Mouse (Mus musculus) bone marrow macrophage, adult 2 months (primary cell): ENCODE data around the gene Shank3. TPM values are rescaled to one million over a fixed set of nuclear protein-coding genes. Genes with fewer than 3 reads are reported as not detected.

Experiments
- H3K27ac ChIP-seq: 2 replicates; pipeline ENCODE4 v1.5.1; 2012; ENCODE audit warnings: low read depth, low read length; ENCODE audit not compliant: insufficient read depth
- H3K4me1 ChIP-seq: 2 replicates; pipeline ENCODE4 v1.6.1; 2012; ENCODE audit warnings: low read length; ENCODE audit not compliant: control insufficient read depth, insufficient read depth
- H3K4me3 ChIP-seq: 2 replicates; pipeline ENCODE4 v1.5.1; 2012; ENCODE audit warnings: mild to moderate bottlenecking, low read length, moderate library complexity; ENCODE audit not compliant: insufficient read depth
- CTCF ChIP-seq: IDR thresholded peaks from 2 replicates; pipeline ENCODE4 v1.5.1; 2012; ENCODE audit warnings: low read depth, mild to moderate bottlenecking, low read length, moderate library complexity
- POLR2A ChIP-seq: IDR thresholded peaks from 2 replicates; pipeline ENCODE4 v1.6.1; 2012; ENCODE audit warnings: mild to moderate bottlenecking, low read depth, low read length, borderline replicate concordance
- polyA plus RNA-seq: library from polyadenylated mRNA; stranded (reverse); fragments of >200 nt; gene quantifications from 2 replicates; pipeline ENCODE4 v1.2.4, GENCODE M21; 2012; ENCODE audit not compliant: missing spikeins, insufficient read depth, insufficient read length

Gene Shank3
- polyA plus RNA-seq, 1 experiment, result not detected

DNA sequence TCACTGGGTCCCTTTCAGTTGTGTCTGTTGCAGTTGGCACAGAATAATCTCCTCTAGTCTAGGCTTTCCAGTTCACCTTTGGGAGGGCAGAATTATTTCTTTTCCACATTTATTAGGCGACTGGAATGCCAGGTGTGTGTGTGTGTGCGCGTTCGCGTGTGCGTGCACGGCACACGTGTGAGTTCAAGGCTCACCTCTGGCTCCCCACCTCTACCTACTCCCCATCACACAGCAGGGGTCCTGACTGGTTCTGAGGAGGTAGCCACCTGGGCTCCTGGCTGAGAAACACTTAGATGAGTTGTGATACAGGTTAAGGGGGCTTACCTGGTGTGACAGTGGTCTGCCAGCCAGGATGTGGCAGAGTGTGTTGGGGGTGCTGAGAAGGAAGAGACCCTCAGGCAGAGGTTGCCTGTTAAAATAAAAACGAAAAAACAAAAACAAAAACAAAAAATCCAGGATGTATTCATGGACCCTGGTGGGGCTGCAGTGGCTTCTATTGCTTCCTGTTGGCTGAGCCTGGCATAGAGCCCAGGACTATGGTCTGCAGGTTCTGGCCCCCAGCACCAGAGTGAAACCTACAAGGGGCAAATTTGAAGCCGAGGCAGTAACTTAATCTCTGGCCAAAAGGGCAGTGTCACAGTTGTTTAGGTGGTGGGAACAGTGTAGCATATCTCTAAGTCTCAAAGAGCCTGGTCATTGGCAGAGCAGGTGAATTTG is 23.3 kb downstream of the Shank3 start:
- H3K4me1 ChIP-seq, result no peaks in the 10 kb centered on the region
- no peak overlapping the region for H3K4me3 ChIP-seq
- H3K27ac ChIP-seq, result no peak overlapping the region
- TF ChIP-seq CTCF, result no peak
- no peak for TF ChIP-seq POLR2A

DNA sequence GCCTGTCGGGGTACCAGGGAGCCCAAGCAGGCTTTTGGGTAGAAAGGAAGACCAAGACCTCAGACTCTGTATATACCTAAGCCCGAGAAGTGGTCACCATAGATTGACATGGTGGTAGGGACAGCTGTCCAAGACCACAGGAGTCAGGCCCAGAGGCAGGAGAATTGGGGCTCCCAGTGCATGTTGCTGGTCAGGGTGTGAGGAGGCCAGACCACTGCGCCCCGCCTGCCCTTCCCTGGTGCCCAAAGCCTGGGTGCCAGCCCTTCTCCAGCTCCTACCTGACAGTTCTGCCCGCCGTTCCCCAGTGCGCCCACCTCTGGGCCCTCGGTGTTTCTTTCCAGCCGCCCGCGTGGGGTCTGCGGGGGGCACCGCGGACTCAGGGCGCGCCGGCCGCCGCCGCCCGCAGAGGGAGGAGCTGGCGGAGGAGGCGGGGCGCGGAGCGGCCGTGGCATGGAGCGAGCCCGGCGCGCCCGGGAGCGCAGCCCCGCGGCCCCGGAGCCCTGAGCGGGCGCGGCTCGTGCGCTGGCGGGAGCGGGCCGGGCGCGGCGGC is 23.9 kb downstream of the Shank3 start:
- TF ChIP-seq CTCF (no peak), POLR2A (no peak)
- Histone ChIP-seq H3K4me1 (no peaks in the 10 kb centered on the region), H3K4me3 (no peak overlapping the region), H3K27ac (no peak overlapping the region)

DNA sequence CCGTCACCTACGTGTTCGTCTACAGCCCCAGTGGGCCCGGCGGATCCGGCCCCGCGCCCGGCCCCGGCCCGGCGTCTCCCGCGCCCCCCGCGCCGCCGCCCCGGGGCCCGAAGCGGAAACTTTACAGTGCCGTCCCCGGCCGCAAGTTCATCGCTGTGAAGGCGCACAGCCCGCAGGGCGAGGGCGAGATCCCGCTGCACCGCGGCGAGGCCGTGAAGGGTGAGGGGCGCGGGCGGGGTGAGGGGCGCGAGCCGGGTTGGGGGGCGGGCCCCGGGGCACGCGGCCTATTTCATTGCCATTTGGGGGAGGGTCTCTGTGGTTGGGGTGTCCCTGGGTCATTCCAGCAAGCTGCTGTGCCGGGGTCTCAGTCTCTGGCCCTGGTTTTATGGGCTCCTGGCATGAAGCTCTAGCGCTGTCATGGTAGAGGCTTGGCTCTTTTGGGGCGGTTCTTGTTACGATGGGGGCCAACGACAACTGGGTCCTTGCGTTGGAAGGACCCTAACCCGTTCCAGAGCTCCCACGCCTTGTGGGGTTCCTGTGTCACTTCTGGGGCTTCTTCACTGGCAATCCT is 24.7 kb downstream of the Shank3 start:
- H3K4me1 ChIP-seq, result no peaks in the 10 kb centered on the region
- no peak for TF ChIP-seq POLR2A
- no peak for TF ChIP-seq CTCF
- H3K4me3 ChIP-seq, result no peak overlapping the region
- no peak overlapping the region for H3K27ac ChIP-seq

DNA sequence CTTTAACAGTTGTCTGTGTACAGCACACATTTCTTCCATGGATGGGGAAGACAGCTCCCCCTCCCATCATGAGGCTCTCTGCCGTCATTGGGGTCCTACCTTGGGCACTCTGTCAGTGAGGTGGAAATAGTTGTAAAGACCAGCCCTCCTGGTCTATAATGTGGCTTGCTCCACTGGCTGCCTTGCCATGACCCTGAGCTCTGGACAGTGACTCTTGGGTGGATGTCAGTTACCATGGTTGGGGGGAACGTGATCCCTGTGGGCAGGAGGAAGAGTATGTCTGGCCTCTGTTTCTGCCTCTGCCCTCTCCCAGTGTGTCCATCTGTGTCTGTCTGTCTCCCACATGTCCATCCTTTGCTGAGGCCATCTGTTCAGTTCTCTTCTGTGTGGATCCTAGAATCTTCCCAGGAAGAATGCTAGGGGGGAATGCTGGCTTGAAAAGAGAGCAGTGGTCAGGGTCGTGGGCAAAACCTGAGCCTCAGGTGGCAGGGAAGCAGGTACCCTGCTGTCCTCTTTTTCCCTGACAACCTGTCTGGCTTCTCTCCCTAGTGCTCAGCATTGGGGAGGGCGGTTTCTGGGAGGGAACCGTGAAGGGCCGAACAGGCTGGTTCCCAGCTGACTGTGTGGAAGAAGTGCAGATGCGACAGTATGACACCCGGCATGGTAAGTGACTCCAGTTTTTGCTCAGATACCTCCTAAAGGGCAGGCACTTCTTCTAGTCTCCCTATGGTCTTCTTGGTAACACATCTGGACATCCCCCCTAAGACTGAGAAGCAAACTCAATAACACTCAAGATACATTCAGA is 25.4 kb downstream of the Shank3 start:
- H3K27ac ChIP-seq, result no peak overlapping the region
- TF ChIP-seq POLR2A, result no peak
- TF ChIP-seq CTCF, result no peak
- H3K4me1 ChIP-seq, result no peaks in the 10 kb centered on the region

DNA sequence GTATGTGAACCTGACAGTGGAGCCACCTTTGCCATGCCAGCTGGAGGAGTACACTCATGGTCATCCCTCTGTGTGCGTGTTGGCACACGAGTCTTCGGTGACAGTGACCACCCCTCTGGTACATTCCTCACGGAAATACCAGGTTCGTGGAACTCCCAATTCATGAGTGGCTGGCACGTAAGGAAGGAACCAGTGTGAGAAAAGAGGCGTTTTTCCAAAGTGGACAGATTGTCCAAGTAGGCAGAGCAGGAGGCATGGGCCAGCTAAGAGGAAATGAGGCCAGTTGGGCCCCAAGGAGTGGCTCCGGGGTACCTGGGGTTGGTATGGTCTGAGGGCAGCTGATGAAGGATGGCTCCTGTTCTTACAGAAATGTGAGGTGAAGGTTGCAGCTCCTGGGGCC is 26.0 kb downstream of the Shank3 start:
- TF ChIP-seq POLR2A (no peak), CTCF (no peak)
- H3K4me1 ChIP-seq, result no peaks in the 10 kb centered on the region
- H3K27ac ChIP-seq, result no peak overlapping the region
- no peak overlapping the region for H3K4me3 ChIP-seq

More for the DNA sequence above, 25.4 kb downstream of the Shank3 start:
- H3K4me3 ChIP-seq, result no peak overlapping the region

DNA sequence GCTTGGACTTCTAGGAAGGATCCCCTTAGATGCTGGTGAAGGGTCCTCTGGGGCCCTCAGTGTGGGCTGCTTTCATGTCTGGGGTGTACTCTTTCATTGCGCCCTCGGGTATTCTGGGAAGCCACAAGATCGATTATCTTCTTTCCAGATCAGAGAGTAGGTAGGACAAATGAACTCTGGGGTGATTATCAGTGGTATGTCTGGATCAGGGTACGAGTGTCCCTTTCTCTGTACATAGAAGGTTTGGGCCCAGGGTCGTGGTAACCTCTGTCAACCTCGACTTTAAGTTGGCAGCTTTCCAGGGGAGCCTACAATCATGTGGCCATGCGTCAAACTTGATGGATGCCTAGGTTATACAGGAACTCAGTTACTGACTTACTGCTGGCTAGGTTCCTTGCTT is 26.5 kb downstream of the Shank3 start:
- H3K27ac ChIP-seq, result no peak overlapping the region
- H3K4me3 ChIP-seq, result no peak overlapping the region
- no peak for TF ChIP-seq CTCF
- TF ChIP-seq POLR2A, result no peak
- no peaks in the 10 kb centered on the region for H3K4me1 ChIP-seq

DNA sequence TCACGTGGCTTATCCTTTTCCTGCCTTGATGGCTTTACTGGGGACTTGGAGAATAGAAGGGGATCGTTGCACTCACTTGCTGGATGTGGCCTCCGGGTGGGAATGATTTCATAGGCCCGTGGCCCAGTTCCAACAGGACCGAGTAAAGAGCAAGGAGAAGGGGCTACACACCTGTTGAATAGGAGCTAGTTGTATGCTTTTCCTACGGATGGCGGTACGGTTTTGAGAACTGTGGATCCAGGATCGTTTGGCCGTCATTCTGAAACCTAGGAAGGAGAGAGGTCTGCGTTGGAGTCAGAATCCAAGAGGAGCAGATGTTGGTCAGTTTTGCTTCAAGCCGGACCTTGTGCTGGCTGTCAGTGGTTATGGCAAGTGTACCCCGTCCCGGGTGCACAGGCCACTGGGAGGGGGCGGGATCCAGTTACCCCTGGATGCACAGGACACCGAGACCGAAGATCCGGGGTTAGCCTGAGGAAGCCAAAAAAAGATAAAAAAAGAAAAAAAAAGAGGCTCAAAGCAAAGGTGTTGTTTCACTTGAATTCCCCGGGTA is 27.4 kb downstream of the Shank3 start:
- TF ChIP-seq CTCF, result no peak
- no peak for TF ChIP-seq POLR2A
- Histone ChIP-seq H3K4me3 (no peak overlapping the region), H3K4me1 (no peaks in the 10 kb centered on the region), H3K27ac (no peak overlapping the region)

DNA sequence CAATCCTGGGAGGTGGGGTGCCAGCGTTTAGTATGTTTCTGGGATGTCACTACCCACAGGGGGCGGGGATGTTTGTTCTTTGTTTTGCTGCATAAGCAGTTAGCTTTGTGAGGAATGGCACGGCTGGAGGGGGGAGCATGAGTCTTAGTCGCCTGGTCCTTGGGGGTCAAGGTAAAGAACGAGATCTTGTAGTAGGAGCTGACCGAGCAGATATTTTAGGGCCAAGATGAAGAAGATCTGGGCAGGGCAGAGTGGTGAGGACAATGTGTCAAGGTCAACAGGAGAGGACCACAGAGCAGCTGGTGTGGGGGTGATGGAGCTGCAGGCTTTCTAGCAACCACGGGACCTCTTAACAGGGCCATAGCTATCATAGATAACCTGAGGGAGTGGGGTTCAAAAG is 28.0 kb downstream of the Shank3 start:
- Histone ChIP-seq H3K4me3 (no peak overlapping the region), H3K27ac (no peak overlapping the region), H3K4me1 (no peaks in the 10 kb centered on the region)
- TF ChIP-seq POLR2A (no peak), CTCF (no peak)

DNA sequence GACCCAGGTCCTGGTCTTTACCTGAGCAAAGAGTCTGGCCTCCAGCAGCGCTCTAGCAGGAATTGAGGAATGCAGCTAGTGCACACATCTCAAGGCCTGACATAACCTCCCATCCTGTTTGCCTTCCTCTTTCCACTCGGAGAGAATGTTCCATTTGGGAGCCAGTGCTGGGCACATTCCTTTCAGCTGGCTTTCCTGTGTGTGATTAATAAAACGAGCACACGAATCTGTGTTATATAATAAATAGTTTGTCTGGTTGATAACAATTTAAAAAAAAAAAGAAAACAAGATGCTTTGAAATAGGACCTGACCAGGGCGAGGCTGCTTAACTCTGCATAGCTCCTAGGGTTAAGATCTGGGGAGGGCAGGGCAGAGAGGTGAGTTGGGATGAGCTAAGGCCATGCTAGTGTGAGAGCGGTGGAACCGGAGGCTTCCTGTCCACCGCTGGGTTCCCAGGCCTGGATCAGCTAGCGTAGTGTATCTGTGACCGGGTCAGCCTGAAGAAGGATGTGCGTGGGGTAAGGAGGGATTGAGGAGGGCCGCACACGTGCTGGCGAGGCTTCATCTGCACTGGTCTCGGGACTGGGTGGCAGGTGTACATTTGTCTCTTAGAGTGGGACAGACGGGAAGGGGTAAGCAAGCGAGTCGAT is 28.9 kb downstream of the Shank3 start:
- Histone ChIP-seq H3K27ac (no peak overlapping the region), H3K4me3 (no peak overlapping the region), H3K4me1 (no peaks in the 10 kb centered on the region)
- TF ChIP-seq POLR2A, result no peak
- TF ChIP-seq CTCF, result no peak
